Mouse (Mus musculus): ENCODE measurements around the gene Insig1. TPM values are rescaled to one million over a fixed set of nuclear protein-coding genes. Genes with fewer than 3 reads are reported as not detected.
A peak's percentile ranks its signal among the peaks of the same experiment; 100 is the strongest.

Insig1 gene
- polyA plus RNA-seq, 1 experiment, result 114 TPM

GRCm38 (mm10) chr5:28123455-28123825, 52.3 kb downstream of the Insig1 start:
- Histone ChIP-seq H3K27me3 (ENCODE audit: control insufficient read depth, insufficient read depth, low read length, poor library complexity, severe bottlenecking) (no peaks in the 10 kb centered on the region), H3K9me3 (replicated peaks; ENCODE audit: control insufficient read depth, insufficient read depth, low read length, poor library complexity, severe bottlenecking) (no peaks in the 10 kb centered on the region), H3K9ac (ENCODE audit: low read depth, poor library complexity, severe bottlenecking) (no peak overlapping the region), H3K36me3 (ENCODE audit: control insufficient read depth, insufficient read depth, low read length, poor library complexity, severe bottlenecking) (no peaks in the 10 kb centered on the region), H3K27ac (ENCODE audit: insufficient read depth, low read length) (no peak overlapping the region), H3K4me1 (ENCODE audit: control insufficient read depth, insufficient read depth, low read length) (no peaks in the 10 kb centered on the region), H3K4me3 (ENCODE audit: low read depth, low read length) (no peak overlapping the region)
- TF ChIP-seq CTCF (IDR thresholded peaks at IDR 0.05; ENCODE audit: low read depth, low read length) (no peak), EP300 (IDR thresholded peaks at IDR 0.05; ENCODE audit: insufficient read depth, low read depth, low read length) (no peak), POLR2A (IDR thresholded peaks at IDR 0.05; ENCODE audit: insufficient read depth, low read length) (no peak)

DNA sequence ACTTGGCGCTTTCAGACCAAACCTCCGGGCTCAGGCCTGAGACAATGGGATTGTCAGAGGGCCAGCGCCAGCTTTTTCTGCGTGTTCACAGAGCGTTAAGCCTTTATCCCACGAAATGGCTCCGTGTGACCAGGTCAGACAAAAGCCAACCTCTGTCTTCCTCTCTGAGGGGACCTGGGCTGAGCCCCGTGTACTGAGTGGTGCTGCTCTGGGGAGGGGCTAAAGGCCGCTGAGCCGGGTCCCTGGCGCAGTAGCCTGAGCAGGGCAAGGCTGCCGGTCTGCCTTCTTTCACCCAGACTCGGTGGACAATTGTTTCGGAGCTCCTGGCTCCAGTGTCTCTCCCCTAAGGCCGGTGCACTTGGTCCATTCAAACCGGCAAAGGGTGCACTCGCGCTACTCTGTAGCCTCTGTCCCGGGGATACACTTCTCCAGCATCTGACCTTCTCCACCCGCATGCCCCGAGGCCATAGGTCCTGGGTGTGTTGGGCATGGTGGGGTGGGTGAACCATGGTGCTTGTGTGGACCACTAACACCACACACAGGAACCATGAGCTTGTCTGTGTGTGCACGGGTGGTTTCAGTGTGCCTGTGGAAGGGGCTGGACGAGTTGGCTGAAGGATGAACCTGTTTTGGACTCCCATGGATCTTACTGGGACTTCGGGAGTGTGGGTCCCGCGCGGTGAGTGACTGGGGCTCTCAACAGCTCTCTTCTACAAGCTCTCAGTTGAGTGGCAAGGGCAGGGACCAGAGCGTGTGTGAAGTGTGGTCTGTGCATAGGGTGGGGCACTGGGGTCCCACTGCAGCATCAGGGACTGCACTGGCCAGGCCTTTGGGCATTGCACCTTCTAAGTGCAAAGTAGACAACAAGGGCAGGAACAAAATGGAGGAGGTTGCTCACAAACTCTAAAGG, 53.4 kb downstream of the Insig1 start:
- H3K4me1 ChIP-seq (ENCODE audit: control insufficient read depth, insufficient read depth, low read length), result no peaks in the 10 kb centered on the region
- TF ChIP-seq EP300 (IDR thresholded peaks at IDR 0.05; ENCODE audit: insufficient read depth, low read depth, low read length) (no peak), CTCF (IDR thresholded peaks at IDR 0.05; ENCODE audit: low read depth, low read length) (no peak), POLR2A (IDR thresholded peaks at IDR 0.05; ENCODE audit: insufficient read depth, low read length) (no peak)
- no peaks in the 10 kb centered on the region for H3K27me3 ChIP-seq (ENCODE audit: control insufficient read depth, insufficient read depth, low read length, poor library complexity, severe bottlenecking)
- H3K9me3 ChIP-seq (replicated peaks; ENCODE audit: control insufficient read depth, insufficient read depth, low read length, poor library complexity, severe bottlenecking), result no peaks in the 10 kb centered on the region
- H3K27ac ChIP-seq (ENCODE audit: insufficient read depth, low read length), result no peak overlapping the region
- H3K9ac ChIP-seq (ENCODE audit: low read depth, poor library complexity, severe bottlenecking), result no peak overlapping the region
- H3K4me3 ChIP-seq (ENCODE audit: low read depth, low read length), result peak overlapping the region; percentile 13; the same call in 1 of the 2 replicates
- no peaks in the 10 kb centered on the region for H3K36me3 ChIP-seq (ENCODE audit: control insufficient read depth, insufficient read depth, low read length, poor library complexity, severe bottlenecking)

Other genes starting within 250 kb of the Insig1 start
- gene Htr5a, start 229.2 kb upstream of the Insig1 start, polyA plus RNA-seq (2011; ENCODE audit: insufficient read depth, insufficient read length, low read depth, missing spikeins), result not detected in 2 replicates
- gene En2, start 94.3 kb downstream of the Insig1 start, polyA plus RNA-seq (2011; ENCODE audit: insufficient read depth, insufficient read length, low read depth, missing spikeins), result 1.4 and 1.6 TPM in 2 replicates
- gene Cnpy1, start 174.4 kb downstream of the Insig1 start, polyA plus RNA-seq (2011; ENCODE audit: insufficient read depth, insufficient read length, low read depth, missing spikeins), result 48.1 and 51.8 TPM in 2 replicates
- 60.2 and 61.6 TPM in 2 replicates for gene Rbm33, start 245.8 kb downstream of the Insig1 start, polyA plus RNA-seq (2011; ENCODE audit: insufficient read depth, insufficient read length, low read depth, missing spikeins)